Mouse (Mus musculus): ENCODE data around the gene Tyw3. TPM values are rescaled to one million over a fixed set of nuclear protein-coding genes. Genes with fewer than 3 reads are reported as not detected.

Tyw3 gene
- polyA plus RNA-seq, 2 experiments: 17.2 to 21.9 TPM

DNA sequence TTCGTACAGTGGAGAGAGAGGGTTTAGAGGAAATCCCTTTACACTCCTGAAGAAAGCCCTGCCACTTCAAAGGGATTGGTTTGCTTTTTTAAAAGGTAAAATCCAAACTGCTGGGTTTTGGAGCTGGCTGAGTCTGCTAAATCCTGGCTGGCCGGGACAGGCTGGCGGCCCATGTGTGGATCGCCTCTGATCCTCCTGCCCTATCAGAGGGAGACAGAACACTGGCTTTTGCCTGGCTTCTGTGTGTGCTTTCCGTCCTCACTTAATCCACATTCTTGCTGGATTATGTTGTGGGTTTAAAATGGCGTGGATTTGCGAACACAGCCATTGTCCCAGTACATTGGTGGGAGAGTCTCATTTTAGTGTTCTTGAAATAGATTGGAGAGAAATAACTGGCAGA is 18.4 kb upstream of the Tyw3 start:
- H3K4me2 ChIP-seq (replicated peaks; ENCODE audit: low read depth, low read length, severe bottlenecking): no peak overlapping the region
- WGBS: 90% methylated on average over 7 of the region's 7 CpGs
- no peak for ATAC-seq (ENCODE audit: low FRiP score, low read depth)
- no peak overlapping the region for H3K27ac ChIP-seq (replicated peaks; ENCODE audit: low read depth, low read length)
- no peaks in the 10 kb centered on the region for H3K27me3 ChIP-seq (ENCODE audit: control insufficient read depth, insufficient read depth, low read length)
- H3K9ac ChIP-seq (ENCODE audit: low read depth, low read length, severe bottlenecking): no peak overlapping the region
- H3K4me1 ChIP-seq (ENCODE audit: control insufficient read depth, insufficient read depth, low read length): no peaks in the 10 kb centered on the region
- DNase-seq (ENCODE audit: low spot score): no peak
- H3K9me3 ChIP-seq (ENCODE audit: control insufficient read depth, low read length): no peaks in the 10 kb centered on the region
- no peak for TF ChIP-seq POLR2A (IDR thresholded peaks at IDR 0.05; ENCODE audit: borderline replicate concordance, extremely low read depth, insufficient read depth, insufficient read length)
- 0 out of 2 replicates have a peak, but pooled peaks cover 9% of the 10 kb centered on the region for H3K36me3 ChIP-seq (ENCODE audit: control insufficient read depth, insufficient read depth, low read length)
- no peak overlapping the region for H3K4me3 ChIP-seq (replicated peaks; ENCODE audit: low read length)

- no peak overlapping the region for H3K4me2 ChIP-seq (replicated peaks; ENCODE audit: low read depth, low read length, severe bottlenecking)
- no peaks in the 10 kb centered on the region for H3K27me3 ChIP-seq (ENCODE audit: control insufficient read depth, insufficient read depth, low read length)
- no peak for TF ChIP-seq POLR2A (IDR thresholded peaks at IDR 0.05; ENCODE audit: borderline replicate concordance, extremely low read depth, insufficient read depth, insufficient read length)
- WGBS: 85% methylated on average over 8 of the region's 8 CpGs
- H3K36me3 ChIP-seq (ENCODE audit: control insufficient read depth, insufficient read depth, low read length): 0 out of 2 replicates have a peak, but pooled peaks cover 9% of the 10 kb centered on the region
- no peak overlapping the region for H3K4me3 ChIP-seq (replicated peaks; ENCODE audit: low read length)
- no peaks in the 10 kb centered on the region for H3K9me3 ChIP-seq (ENCODE audit: control insufficient read depth, low read length)
- H3K4me1 ChIP-seq (ENCODE audit: control insufficient read depth, insufficient read depth, low read length): no peaks in the 10 kb centered on the region
- ATAC-seq (ENCODE audit: low FRiP score, low read depth) (no peak), DNase-seq (ENCODE audit: low spot score) (no peak)
- no peak overlapping the region for H3K9ac ChIP-seq (ENCODE audit: low read depth, low read length, severe bottlenecking)
- no peak overlapping the region for H3K27ac ChIP-seq (replicated peaks; ENCODE audit: low read depth, low read length)
These were observed 17.9 kb upstream of the Tyw3 start for GRCm38 (mm10) chr3:154614771-154615170.

DNA sequence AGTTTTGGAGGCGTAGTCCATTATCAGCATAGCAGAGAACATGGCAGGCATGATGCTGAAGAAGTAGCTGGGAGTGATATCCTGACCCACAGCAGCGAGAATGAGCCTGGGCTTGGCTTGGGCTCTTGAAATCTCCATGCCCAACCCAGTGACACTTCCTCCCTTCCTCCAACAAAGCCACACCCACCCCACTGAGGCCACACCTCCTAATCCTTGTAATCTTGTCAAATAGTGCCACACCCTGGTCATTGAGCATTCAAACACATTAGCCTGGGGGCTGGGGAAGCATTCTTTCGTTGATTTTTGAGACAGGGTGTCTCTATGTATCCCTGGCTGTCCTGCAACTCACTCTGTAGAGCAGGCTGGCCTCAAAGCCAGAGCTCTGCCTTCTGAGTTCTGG is 15.0 kb upstream of the Tyw3 start:
- Histone ChIP-seq H3K9ac (ENCODE audit: low read depth, low read length, severe bottlenecking) (no peak overlapping the region), H3K4me1 (ENCODE audit: control insufficient read depth, insufficient read depth, low read length) (no peaks in the 10 kb centered on the region), H3K27ac (replicated peaks; ENCODE audit: low read depth, low read length) (no peak overlapping the region), H3K4me2 (replicated peaks; ENCODE audit: low read depth, low read length, severe bottlenecking) (no peak overlapping the region), H3K36me3 (ENCODE audit: control insufficient read depth, insufficient read depth, low read length) (0 out of 2 replicates have a peak, but pooled peaks cover 9% of the 10 kb centered on the region), H3K9me3 (ENCODE audit: control insufficient read depth, low read length) (no peaks in the 10 kb centered on the region), H3K4me3 (replicated peaks; ENCODE audit: low read length) (no peak overlapping the region), H3K27me3 (ENCODE audit: control insufficient read depth, insufficient read depth, low read length) (no peaks in the 10 kb centered on the region)
- no peak for DNase-seq (ENCODE audit: low spot score)
- no peak for ATAC-seq (ENCODE audit: low FRiP score, low read depth)
- TF ChIP-seq POLR2A (IDR thresholded peaks at IDR 0.05; ENCODE audit: borderline replicate concordance, extremely low read depth, insufficient read depth, insufficient read length): no peak
- WGBS: 85% methylated on average over 3 of the region's 3 CpGs

DNA sequence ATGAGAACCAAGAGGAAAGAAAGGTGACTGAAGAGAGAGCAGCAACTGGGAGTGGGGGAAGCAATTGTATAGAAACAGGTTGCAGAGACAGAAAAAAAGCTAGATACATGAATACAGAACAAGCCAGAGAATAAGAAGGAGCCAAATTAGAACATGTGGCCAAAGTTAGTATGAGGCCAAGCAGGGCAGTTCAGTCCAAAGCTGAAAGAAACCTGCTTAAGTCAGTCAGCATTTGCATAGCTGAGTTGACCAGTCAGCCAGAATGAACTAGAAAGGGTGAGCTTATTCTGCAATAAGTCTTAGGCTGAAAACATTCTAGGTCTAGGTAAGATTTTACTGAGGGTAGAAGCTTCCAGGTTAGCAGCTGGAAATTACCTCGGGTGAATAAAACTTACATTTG is 11.0 kb upstream of the Tyw3 start:
- H3K9me3 ChIP-seq (ENCODE audit: control insufficient read depth, low read length): no peaks in the 10 kb centered on the region
- no peaks in the 10 kb centered on the region for H3K4me1 ChIP-seq (ENCODE audit: control insufficient read depth, insufficient read depth, low read length)
- no peaks in the 10 kb centered on the region for H3K27me3 ChIP-seq (ENCODE audit: control insufficient read depth, insufficient read depth, low read length)
- ATAC-seq (ENCODE audit: low FRiP score, low read depth) (no peak), DNase-seq (ENCODE audit: low spot score) (no peak)
- no peak overlapping the region for H3K4me3 ChIP-seq (replicated peaks; ENCODE audit: low read length)
- H3K9ac ChIP-seq (ENCODE audit: low read depth, low read length, severe bottlenecking): no peak overlapping the region
- no peak overlapping the region for H3K4me2 ChIP-seq (replicated peaks; ENCODE audit: low read depth, low read length, severe bottlenecking)
- no peak for TF ChIP-seq POLR2A (IDR thresholded peaks at IDR 0.05; ENCODE audit: borderline replicate concordance, extremely low read depth, insufficient read depth, insufficient read length)
- H3K36me3 ChIP-seq (ENCODE audit: control insufficient read depth, insufficient read depth, low read length): 0 out of 2 replicates have a peak, but pooled peaks cover 5% of the 10 kb centered on the region
- 74% methylated on average over 1 of the region's 1 CpGs for WGBS
- H3K27ac ChIP-seq (replicated peaks; ENCODE audit: low read depth, low read length): no peak overlapping the region

DNA sequence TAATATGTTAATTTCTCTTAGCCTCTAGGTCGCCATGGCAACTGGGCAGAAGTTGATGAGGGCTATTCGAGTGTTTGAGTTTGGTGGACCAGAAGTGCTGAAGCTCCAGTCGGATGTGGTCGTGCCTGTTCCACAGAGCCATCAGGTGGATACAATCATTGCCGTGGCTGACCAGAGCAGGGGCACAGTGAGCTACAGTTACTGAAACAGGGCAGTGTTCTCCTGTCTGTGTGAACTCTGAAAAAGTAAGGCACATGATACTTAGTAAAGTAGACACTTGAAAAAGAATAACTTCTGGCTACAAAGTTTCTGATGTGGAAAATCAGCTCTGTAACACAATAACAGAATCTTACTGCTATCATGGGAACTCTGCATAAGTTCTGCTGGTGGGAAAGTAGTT is 8.0 kb upstream of the Tyw3 start:
- H3K27ac ChIP-seq (replicated peaks; ENCODE audit: low read depth, low read length): no peak overlapping the region
- no peak for TF ChIP-seq POLR2A (IDR thresholded peaks at IDR 0.05; ENCODE audit: borderline replicate concordance, extremely low read depth, insufficient read depth, insufficient read length)
- no peak overlapping the region for H3K9ac ChIP-seq (ENCODE audit: low read depth, low read length, severe bottlenecking)
- 0 out of 2 replicates have a peak, but pooled peaks cover 3% of the 10 kb centered on the region for H3K36me3 ChIP-seq (ENCODE audit: control insufficient read depth, insufficient read depth, low read length)
- DNase-seq (ENCODE audit: low spot score) (no peak), ATAC-seq (ENCODE audit: low FRiP score, low read depth) (no peak)
- 72% methylated on average over 5 of the region's 5 CpGs for WGBS
- no peak overlapping the region for H3K4me3 ChIP-seq (replicated peaks; ENCODE audit: low read length)
- no peaks in the 10 kb centered on the region for H3K9me3 ChIP-seq (ENCODE audit: control insufficient read depth, low read length)
- H3K27me3 ChIP-seq (ENCODE audit: control insufficient read depth, insufficient read depth, low read length): no peaks in the 10 kb centered on the region
- H3K4me1 ChIP-seq (ENCODE audit: control insufficient read depth, insufficient read depth, low read length): no peaks in the 10 kb centered on the region
- H3K4me2 ChIP-seq (replicated peaks; ENCODE audit: low read depth, low read length, severe bottlenecking): no peak overlapping the region

DNA sequence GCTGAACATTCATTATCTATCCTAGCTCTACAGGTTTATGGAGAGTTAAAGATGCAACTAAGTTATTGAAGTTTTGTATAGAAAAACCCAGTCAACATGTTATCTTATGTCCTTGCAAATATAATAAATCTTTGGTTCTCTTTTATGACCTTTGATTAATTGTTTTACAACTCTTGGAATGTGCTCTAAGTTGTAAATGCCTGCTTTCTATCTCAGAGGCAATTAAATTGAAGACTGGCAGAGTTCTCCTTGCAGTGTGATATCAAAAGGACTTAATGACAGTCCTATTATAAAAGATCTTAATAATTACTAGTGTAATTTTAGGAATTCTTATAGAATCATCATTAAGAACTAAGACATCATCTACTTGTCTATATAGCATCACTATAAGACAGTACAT is 5.2 kb upstream of the Tyw3 start:
- H3K4me2 ChIP-seq (replicated peaks; ENCODE audit: low read depth, low read length, severe bottlenecking): no peak overlapping the region
- no peak overlapping the region for H3K4me3 ChIP-seq (replicated peaks; ENCODE audit: low read length)
- H3K27ac ChIP-seq (replicated peaks; ENCODE audit: low read depth, low read length): no peak overlapping the region
- no peaks in the 10 kb centered on the region for H3K27me3 ChIP-seq (ENCODE audit: control insufficient read depth, insufficient read depth, low read length)
- ATAC-seq (ENCODE audit: low FRiP score, low read depth) (no peak), DNase-seq (ENCODE audit: low spot score) (no peak)
- H3K4me1 ChIP-seq (ENCODE audit: control insufficient read depth, insufficient read depth, low read length): peaks cover 5% of the 10 kb centered on the region
- 0 out of 2 replicates have a peak, but pooled peaks cover 3% of the 10 kb centered on the region for H3K36me3 ChIP-seq (ENCODE audit: control insufficient read depth, insufficient read depth, low read length)
- TF ChIP-seq POLR2A (IDR thresholded peaks at IDR 0.05; ENCODE audit: borderline replicate concordance, extremely low read depth, insufficient read depth, insufficient read length): no peak
- H3K9me3 ChIP-seq (ENCODE audit: control insufficient read depth, low read length): no peaks in the 10 kb centered on the region
- no peak overlapping the region for H3K9ac ChIP-seq (ENCODE audit: low read depth, low read length, severe bottlenecking)
